Mouse (Mus musculus) hindbrain, embryonic 16.5 days (tissue): ENCODE measurements at regions not wholly inside any gene's neighbourhood (a gene's known extent, or its start where the extent isn't known, plus 50 kb on each side); places are given as distances from the start of the nearest gene placed in this dataset.
A peak's percentile ranks its signal among the peaks of the same experiment; 100 is the strongest.

Experiments used
- ATAC-seq: fragments of 200-750 bp; cut with Nextera tagmentation; 2 replicates; pipeline ENCODE4 v1.8.0; 2017; ENCODE audit warnings: moderate TSS enrichment, moderate library complexity
- H3K27ac ChIP-seq: fragments of 300-500 bp; sonication (generic); 2 replicates; pipeline ENCODE4 v1.5.1; 2014; ENCODE audit warnings: low read depth, mild to moderate bottlenecking, control low read depth, low read length, moderate library complexity
- H3K27me3 ChIP-seq: fragments of 300-500 bp; sonication (generic); replicated peaks from 2 replicates; pipeline ENCODE4 v1.6.1; 2014; ENCODE audit warnings: low read length; ENCODE audit not compliant: control insufficient read depth, insufficient read depth
- H3K36me3 ChIP-seq: fragments of 300-500 bp; sonication (generic); 2 replicates; pipeline ENCODE4 v1.6.1; 2014; ENCODE audit warnings: mild to moderate bottlenecking, low read length, moderate library complexity, mixed read lengths; ENCODE audit not compliant: control insufficient read depth, insufficient read depth
- H3K4me1 ChIP-seq: fragments of 300-500 bp; sonication (generic); 2 replicates; pipeline ENCODE4 v1.6.1; 2014; ENCODE audit warnings: low read depth, low read length; ENCODE audit not compliant: control insufficient read depth, insufficient read depth
- H3K4me2 ChIP-seq: fragments of 300-500 bp; sonication (generic); 2 replicates; pipeline ENCODE4 v1.6.1; 2014; ENCODE audit warnings: mild to moderate bottlenecking, low read length, control low read depth, moderate library complexity
- H3K4me3 ChIP-seq: fragments of 300-500 bp; sonication (generic); 2 replicates; pipeline ENCODE4 v1.5.1; 2014; ENCODE audit warnings: mild to moderate bottlenecking, low read length, control low read depth, moderate library complexity
- H3K9ac ChIP-seq: fragments of 300-500 bp; sonication (generic); 2 replicates; pipeline ENCODE4 v1.6.1; 2014; ENCODE audit warnings: low read depth, mild to moderate bottlenecking, control low read depth, low read length, moderate library complexity
- H3K9me3 ChIP-seq: fragments of 300-500 bp; sonication (generic); 2 replicates; pipeline ENCODE4 v1.6.1; 2014; ENCODE audit warnings: mild to moderate bottlenecking, low read length, moderate library complexity; ENCODE audit not compliant: control insufficient read depth
- WGBS: fragments of 180-500 bp; shearing (Covaris S2); extraction: QIAGEN DNeasy Blood & Tissue Kit; methylation state at CpG from one replicate; pipeline ENCODE4 v1.1.7; 2014; 5-methylcytosine and 5-hydroxymethylcytosine counted together

- no peak overlapping the region for H3K4me2 ChIP-seq
- no peaks in the 10 kb centered on the region for H3K27me3 ChIP-seq
- H3K27ac ChIP-seq, result no peak overlapping the region
- H3K4me1 ChIP-seq, result no peaks in the 10 kb centered on the region
- WGBS, result 79% methylated on average over 12 of the region's 12 CpGs
- no peak for ATAC-seq
- no peak overlapping the region for H3K4me3 ChIP-seq
- H3K9ac ChIP-seq, result no peak overlapping the region
- no peaks in the 10 kb centered on the region for H3K36me3 ChIP-seq
- H3K9me3 ChIP-seq, result no peaks in the 10 kb centered on the region
These were observed 87.8 kb upstream of the Ccnd2 start for GRCm38 (mm10) chr6:127239529-127240471.

GRCm38 (mm10) chr6:127240472-127241375 lies 88.7 kb upstream of the Ccnd2 start:
- ATAC-seq, result no peak
- Histone ChIP-seq H3K4me3 (no peak overlapping the region), H3K36me3 (no peaks in the 10 kb centered on the region), H3K27me3 (no peaks in the 10 kb centered on the region), H3K27ac (no peak overlapping the region), H3K4me2 (no peak overlapping the region), H3K9ac (no peak overlapping the region), H3K9me3 (no peaks in the 10 kb centered on the region), H3K4me1 (no peaks in the 10 kb centered on the region)
- 87% methylated on average over 19 of the region's 19 CpGs for WGBS

GRCm38 (mm10) chr6:127241693-127242425 lies 89.9 kb upstream of the Ccnd2 start:
- no peak overlapping the region for H3K4me2 ChIP-seq
- H3K27ac ChIP-seq, result no peak overlapping the region
- H3K4me3 ChIP-seq, result no peak overlapping the region
- no peak for ATAC-seq
- H3K9ac ChIP-seq, result no peak overlapping the region
- H3K27me3 ChIP-seq, result no peaks in the 10 kb centered on the region
- no peaks in the 10 kb centered on the region for H3K9me3 ChIP-seq
- H3K4me1 ChIP-seq, result no peaks in the 10 kb centered on the region
- 76% methylated on average over 14 of the region's 14 CpGs for WGBS
- no peaks in the 10 kb centered on the region for H3K36me3 ChIP-seq

GRCm38 (mm10) chr6:127243032-127243431 lies 91.0 kb upstream of the Ccnd2 start:
- no peak overlapping the region for H3K4me3 ChIP-seq
- no peak for ATAC-seq

GRCm38 (mm10) chr6:127245814-127246440 lies 93.9 kb upstream of the Ccnd2 start:
- H3K4me3 ChIP-seq, result no peak overlapping the region
- no peaks in the 10 kb centered on the region for H3K27me3 ChIP-seq
- H3K9ac ChIP-seq, result no peak overlapping the region
- H3K9me3 ChIP-seq, result no peaks in the 10 kb centered on the region
- ATAC-seq, result no peak
- WGBS, result 81% methylated on average over 4 of the region's 4 CpGs
- H3K4me1 ChIP-seq, result no peaks in the 10 kb centered on the region
- no peaks in the 10 kb centered on the region for H3K36me3 ChIP-seq
- H3K4me2 ChIP-seq, result no peak overlapping the region
- H3K27ac ChIP-seq, result no peak overlapping the region

More at GRCm38 (mm10) chr6:127243032-127243431, 91.0 kb upstream of the Ccnd2 start:
- Histone ChIP-seq H3K36me3 (no peaks in the 10 kb centered on the region), H3K9me3 (no peaks in the 10 kb centered on the region), H3K27ac (no peak overlapping the region), H3K9ac (no peak overlapping the region), H3K4me1 (no peaks in the 10 kb centered on the region), H3K4me2 (no peak overlapping the region), H3K27me3 (no peaks in the 10 kb centered on the region)
- 88% methylated on average over 2 of the region's 2 CpGs for WGBS

GRCm38 (mm10) chr6:127246730-127247129 lies 94.7 kb upstream of the Ccnd2 start:
- no peak for ATAC-seq
- no peaks in the 10 kb centered on the region for H3K9me3 ChIP-seq
- no peaks in the 10 kb centered on the region for H3K36me3 ChIP-seq
- H3K9ac ChIP-seq, result no peak overlapping the region
- H3K4me3 ChIP-seq, result no peak overlapping the region
- peaks cover under 1% of the 10 kb centered on the region; the same call in 1 of the 2 replicates for H3K4me1 ChIP-seq
- no peak overlapping the region for H3K4me2 ChIP-seq
- H3K27me3 ChIP-seq, result no peaks in the 10 kb centered on the region
- 60% methylated on average over 7 of the region's 7 CpGs for WGBS
- H3K27ac ChIP-seq, result no peak overlapping the region

GRCm38 (mm10) chr6:127247343-127247742 lies 95.3 kb upstream of the Ccnd2 start:
- WGBS, result 34% methylated on average over 5 of the region's 5 CpGs
- no peaks in the 10 kb centered on the region for H3K27me3 ChIP-seq
- no peak for ATAC-seq

GRCm38 (mm10) chr6:127250181-127250873 lies 98.3 kb upstream of the Ccnd2 start:
- Histone ChIP-seq H3K27ac (no peak overlapping the region), H3K4me3 (no peak overlapping the region), H3K27me3 (no peaks in the 10 kb centered on the region), H3K4me1 (peaks cover 6% of the 10 kb centered on the region; the same call in 1 of the 2 replicates), H3K4me2 (no peak overlapping the region), H3K9ac (no peak overlapping the region), H3K9me3 (no peaks in the 10 kb centered on the region), H3K36me3 (no peaks in the 10 kb centered on the region)
- WGBS, result 10% methylated on average over 8 of the region's 8 CpGs
- ATAC-seq, result peak; percentile 56; the same call in 1 of the 2 replicates

More at GRCm38 (mm10) chr6:127247343-127247742, 95.3 kb upstream of the Ccnd2 start:
- no peaks in the 10 kb centered on the region for H3K36me3 ChIP-seq
- peaks cover 6% of the 10 kb centered on the region; the same call in 1 of the 2 replicates for H3K4me1 ChIP-seq
- no peak overlapping the region for H3K4me2 ChIP-seq
- H3K27ac ChIP-seq, result no peak overlapping the region
- no peak overlapping the region for H3K4me3 ChIP-seq
- H3K9me3 ChIP-seq, result no peaks in the 10 kb centered on the region
- no peak overlapping the region for H3K9ac ChIP-seq
